Mouse (Mus musculus) ES-CJ7 (cell line): ENCODE measurements around the gene Pcf11.

Experiments
- DNase-seq: peaks from one replicate; pipeline ENCODE4 v3.0.0; 2011; ENCODE audit warnings: low read depth, low spot score

The Pcf11 gene

DNA sequence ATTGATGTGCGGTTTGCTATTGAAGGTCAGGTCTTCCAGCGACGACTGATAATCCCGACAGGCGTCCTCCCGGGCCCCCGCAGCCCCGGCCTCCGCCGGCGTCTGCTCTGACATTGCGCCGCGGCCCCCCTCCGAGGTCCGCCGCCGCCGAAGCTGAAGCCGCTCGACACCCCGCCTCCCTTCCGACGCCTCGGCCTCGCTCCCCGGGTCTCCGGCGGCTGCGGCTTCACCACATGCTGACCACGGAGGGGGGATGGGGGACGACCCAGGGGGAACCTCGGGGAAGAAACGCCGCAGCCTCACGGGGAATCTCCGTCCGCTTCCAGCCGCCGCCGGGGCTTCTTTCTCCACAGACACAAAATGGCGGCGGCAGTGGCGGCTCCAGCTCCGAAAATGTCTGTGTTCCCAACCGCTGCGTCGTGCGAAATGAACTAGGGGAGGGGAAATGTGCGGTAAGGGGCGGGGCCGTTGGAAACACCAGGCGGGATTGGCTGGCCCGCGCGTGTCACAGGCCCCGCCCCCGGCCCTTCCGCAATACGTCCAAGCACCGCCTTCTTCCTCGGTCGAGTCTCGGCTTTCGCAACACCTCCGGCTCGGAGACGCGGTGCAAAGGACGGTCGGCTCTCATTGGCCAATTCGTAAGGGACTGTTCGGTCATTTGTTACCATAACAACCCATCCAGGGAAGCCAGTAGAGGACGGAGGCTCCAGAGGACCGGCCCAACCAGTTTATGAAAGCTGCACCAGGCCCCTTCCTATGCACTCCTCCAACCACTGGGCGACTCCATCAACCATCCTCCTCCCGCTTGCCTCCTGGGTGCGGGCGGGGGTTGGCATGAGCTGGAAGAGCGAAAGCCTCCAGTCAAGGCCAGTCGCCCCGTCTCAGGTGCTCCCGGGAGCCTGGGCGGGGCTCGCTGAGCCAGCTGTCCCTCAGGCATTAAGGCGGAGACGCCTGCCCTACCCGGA is at the start of gene Pcf11:
Pcf11 (minus strand) TSS at position 428 of the 965 bp plus-strand sequence.
- peak; percentile 98 for DNase-seq

DNA sequence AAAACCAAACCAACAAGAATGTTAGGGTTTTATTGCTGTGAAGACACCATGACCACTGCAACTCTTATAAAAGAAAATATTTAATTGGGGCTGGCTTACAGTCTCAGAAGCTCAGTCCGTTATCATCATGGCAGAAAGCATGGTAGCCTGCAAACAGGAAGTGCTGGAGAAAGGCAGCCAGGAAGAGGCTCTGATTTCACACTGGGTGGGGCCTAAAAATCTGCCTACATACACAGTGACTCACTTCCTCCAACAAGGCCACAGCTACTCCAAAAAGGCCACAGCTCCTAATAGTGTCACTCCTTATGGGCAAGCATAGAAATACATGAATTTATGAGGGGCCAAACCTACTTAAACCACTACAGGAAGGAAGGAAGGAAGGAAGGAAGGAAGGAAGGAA is 45.3 kb upstream of the Pcf11 start:
- DNase-seq = no peak

DNA sequence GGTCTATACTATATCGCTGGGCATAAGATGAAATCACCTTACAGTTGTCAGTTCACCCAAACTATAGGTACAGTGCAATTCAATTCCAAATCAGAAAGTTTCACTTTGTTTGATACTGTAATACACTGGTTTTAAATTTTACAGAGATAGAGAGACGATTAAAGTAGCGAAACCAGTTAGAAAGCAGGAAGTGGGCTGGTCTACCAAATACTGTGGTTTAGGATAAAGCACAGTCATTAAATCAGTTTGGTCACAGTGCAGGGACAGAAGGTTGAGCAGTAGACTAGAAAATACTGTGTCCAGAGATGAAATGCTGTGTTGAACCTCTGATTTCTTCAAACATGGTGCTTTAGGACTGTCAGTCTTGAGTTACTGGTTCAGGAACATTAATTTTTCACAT is 41.9 kb upstream of the Pcf11 start:
- no peak for DNase-seq

DNA sequence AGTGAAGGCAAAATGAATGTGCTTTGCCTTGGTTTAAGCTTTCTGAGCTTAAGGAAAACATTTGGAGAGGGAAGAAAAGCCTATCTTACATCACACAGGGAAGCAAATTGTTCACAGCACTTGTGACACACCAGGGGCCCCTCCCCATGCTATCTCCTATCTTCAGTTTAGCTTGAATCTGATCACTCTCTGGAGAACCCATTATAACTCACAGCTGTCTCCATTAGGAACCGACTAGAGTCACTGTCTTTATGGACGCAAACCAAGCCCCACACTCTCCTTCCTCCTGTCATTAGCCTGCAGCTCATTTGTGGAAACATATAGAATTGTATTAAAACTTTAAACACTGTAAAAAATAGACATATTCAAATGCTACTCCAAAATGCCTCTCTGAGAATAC is 39.8 kb upstream of the Pcf11 start:
- DNase-seq = no peak

DNA sequence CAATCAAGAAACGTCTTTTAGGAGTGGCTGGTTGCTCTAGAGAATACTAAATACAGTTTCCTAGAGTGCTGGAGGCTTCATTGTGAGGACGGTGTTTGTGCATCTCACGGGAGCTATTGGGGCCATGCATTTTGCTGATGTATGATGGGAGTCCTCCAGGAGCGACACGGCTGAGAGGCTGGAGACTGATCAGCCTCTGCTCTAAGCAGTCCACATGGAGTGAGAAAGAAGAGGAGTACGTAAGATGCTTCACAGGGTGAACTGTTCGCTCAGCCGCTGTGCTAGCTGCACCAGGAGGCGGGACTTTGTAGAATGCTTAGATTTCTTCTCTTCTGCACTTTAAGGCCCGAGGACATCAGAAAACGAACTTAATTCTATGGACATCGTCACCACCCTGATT is 37.0 kb upstream of the Pcf11 start:
- DNase-seq = no peak

DNA sequence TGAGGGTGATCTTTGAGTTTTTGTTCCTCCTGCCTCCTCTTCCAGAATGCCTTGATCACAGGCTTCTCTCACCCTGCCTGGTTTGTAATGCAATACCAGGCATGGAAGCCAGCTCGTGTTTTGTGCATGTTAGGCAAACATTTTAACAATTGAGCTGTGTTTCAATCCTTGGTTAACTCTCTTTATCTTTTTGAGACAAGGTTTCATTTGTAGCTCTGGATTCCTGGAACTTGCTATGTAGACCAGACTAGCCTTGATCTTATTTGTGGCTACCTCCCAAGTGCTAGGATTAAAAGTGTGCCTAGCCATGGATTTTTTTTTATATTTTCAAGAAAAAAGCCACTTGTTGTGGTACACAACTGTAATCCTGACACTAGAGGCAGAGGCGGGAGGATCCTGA is 35.8 kb upstream of the Pcf11 start:
- no peak for DNase-seq

DNA sequence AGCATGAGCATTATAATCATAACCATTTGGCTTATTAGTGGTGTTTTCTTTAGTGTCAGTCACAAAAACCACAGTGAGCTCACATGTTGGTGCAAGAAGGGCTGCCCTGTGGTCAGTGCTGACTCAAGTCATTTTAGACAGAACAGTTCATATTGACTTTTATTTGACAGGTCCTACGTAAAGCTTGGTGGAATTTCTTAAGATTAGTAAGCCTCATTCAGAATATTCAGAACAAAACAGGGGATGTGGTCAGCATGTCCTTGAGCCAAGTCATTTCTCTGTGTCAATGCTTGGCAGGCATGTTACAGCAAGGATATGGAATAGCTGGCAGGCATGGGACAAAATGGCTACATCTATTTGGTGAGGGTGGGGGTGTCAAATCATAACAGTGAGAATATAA is 33.9 kb upstream of the Pcf11 start:
- no peak for DNase-seq

DNA sequence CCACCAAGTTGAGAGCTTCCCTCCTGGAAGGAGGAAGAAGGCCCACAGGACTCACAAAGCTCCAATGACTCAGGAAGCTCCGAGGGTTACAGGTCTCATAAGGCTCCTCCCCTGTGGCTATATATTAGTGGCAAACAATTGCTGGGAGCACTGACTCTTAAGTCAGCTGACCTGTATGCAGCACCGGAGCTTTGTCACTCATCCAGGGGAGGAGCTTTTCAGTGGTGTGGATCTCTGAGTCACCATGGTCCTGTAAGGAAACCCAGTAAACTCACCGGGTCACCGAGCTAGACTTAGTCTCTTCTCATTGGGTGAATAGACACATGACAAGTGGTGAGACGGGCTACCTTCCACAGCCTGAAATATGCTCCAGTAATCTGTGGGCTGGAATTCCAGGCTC is 29.0 kb upstream of the Pcf11 start:
- no peak for DNase-seq

DNA sequence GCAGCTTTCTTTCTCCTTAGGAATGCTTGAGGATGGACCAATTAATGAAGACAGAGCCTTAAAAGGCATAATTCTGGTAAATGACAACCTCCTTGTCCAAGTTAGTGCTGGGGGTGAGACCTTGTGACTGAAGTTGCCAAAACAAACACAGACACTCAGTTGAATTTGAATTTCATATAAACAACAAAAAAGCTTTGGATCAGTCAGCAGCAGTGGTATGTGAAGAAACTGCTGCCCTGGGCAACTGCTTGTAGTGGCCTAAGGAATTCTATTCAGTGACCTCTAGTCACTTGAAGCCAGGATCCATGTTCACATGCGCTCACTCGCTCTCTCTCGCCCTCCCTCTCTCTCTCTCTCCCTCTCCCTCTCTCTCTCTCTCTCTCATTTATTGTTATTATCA is 26.7 kb upstream of the Pcf11 start:
- DNase-seq = no peak

DNA sequence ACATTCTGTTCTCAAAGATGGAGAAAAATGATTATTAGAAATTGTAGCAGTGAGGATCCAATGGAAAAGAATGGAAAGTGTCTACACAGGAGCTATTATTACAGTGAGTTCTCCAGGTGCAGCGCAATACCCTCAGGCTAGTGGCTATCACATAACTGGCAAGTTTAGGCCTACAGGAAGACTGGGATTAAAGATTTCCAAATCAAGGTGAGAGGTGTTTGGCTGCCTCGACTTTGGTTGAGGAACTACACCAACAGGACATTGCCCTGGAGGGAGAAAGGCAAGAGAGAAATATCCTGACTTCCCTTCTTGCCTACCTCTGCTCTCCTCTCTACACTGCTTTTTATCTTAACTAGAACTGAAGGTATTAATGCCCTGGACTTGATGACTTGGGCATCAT is 19.4 kb upstream of the Pcf11 start:
- DNase-seq = no peak

DNA sequence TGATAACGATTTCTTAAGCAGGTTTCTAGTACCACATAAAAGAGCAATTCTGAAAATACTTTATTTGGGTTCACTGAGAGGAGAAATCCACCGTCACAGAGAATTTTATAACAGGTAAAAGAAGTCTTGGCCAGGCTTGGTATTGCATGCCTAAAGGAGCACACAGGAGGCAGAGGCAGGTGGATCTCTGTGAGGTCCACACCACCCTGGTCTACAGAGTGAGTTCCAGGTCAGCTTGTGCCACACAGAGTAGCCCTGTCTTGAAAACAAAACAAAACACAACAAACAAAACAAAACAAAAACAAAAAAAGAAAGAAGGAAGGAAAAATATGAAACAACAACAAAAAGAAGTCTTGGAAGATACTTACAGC is 18.6 kb upstream of the Pcf11 start:
- DNase-seq = no peak

DNA sequence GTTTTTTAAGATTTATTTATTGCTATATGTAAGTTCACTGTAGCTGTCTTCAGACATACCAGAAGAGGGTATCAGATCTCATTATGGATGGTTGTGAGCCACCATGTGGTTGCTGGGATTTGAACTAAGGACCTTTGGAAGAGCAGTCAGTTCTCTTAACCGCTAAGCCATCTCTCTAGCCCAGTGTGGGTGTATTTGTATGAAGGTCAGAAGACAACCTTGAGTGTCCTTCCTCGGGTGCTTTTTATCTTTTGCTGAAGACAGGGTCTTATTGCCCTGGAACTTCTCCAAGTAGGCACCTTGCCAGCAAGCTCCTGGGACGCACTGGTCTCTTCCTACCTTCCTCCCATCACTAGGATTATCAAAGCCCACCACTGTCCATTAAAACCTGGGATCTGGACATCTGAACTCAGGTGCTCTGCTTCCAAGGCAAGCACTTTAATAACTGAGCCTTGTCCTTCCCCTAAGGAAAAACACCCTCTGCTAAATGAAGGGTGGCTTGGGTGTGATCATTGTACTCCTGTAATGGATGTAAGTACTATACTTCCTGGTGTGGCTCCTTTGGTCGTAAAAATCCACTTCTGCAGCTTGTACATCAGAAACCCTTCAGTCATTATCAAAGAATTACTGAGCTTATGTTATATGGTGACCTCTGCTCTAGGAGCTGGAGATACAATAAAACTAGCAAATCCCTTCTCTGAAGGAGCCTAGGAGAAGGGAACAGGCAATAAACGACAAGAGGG is 18.0 kb upstream of the Pcf11 start:
- DNase-seq = no peak

DNA sequence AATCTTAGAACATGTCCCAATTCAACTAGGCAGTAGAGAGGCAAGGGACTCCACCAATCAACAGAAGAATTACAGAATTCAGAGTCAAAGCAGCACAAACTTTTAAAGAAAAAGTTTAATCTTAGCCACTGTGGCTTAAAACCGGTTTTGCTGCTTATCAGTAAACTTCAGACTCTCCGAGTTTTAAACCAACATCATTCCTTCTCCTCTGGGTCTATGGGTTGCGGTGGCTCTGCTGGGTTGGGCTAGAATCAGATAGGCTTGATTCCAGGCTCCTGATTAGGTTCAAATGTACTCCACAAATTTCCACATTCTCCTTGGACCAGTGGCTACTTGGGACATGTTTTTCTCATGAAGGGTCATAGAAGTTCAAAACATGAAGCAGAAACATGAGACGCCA is 7.6 kb upstream of the Pcf11 start:
- no peak for DNase-seq

DNA sequence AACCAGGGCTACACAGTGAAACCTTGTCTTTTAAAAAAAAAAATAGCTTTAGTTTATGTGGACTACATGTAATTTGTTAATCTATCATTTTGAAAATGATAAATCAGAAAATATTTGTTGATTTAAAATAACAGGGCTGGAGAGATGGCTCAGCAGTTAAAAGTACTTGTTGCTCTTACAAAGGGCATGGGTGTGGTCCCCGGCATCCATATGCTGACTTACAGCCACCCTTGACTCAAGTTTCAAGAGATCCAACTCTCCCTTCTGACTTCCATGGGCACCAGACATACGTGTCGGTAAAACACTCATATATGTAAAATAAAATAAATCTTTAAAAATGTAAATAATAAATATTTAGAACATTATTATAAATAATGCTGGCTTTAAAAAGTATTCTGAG is 5.4 kb upstream of the Pcf11 start:
- DNase-seq = peak; percentile 75

DNA sequence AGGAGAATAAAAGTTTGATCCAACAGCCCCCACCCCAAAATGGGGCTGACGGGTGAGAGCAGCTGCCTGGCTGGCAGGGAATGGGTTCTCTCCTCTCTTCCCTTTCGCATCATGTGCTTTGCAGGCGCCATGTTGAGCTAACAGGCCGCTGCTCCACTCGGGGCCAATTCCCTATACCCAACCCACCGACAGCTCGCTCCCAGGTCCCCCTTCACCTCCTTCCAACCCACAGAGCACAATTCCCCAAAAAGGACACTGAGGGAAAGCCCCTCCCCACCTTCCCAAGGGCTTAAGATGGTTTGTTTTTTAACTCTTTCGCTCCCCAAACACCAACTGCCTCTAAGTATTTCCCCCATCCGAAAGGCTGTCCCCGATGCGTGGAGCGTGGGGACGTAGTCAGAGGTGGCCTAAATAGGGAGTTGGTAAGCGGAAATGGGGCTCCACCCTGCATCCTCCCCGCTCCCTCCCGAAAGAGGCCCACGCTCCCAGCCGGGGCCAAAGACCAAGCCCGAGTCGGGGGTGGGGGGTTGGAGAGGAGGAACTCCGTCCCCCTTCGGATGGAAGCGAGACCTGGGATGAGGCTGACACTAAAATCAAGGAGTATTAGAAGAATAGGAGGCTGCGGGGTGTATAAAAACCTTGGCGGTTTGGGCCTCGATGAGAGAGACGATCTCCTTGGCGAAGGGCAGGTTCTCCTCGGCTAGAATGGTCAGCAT is 785 bp downstream of the Pcf11 start:
- DNase-seq = peak; percentile 66

DNA sequence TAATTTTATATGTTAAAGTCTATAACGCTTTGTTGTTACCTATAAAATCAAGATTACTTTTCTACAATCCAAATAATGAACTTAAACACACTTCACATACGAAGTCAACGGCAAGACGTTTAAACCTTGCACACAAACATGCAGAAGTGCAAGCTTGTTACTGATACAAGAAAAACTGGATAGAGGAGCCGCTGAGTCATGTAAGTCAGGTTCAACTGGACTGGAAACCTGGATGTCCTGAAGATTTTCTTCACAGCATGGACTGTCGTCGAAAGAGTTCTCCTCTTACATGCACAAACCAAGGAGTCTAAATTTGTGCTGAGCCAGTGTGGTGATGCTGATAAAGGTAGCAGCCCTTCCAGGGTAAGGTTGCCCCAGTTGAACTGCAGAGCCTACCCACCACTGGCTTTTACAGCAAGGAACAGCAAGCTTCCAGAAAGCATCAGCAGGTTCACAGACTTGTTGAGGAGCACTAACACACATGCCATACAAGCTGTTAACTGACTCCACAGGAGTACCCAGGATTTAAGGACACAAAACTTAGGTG is 3.4 kb downstream of the Pcf11 start:
- no peak for DNase-seq

DNA sequence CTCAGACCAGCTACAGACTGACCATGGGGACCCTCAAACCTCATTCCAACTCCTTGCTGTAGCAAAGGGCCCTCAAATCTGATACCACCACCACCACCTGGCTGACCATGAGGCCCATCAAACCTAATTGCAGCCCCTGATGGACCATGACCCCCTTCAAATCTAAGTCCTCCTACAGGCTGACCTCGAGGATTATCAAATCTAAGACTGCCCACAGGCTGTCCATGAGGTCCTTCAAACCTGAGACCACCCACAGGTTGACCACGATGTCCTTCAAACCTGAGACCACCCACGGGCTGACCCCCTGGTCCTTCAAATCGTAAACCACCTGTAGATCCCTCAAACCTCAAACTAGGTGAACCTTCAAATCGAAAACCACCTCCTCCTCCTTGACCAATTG is 11.7 kb downstream of the Pcf11 start:
- no peak for DNase-seq

DNA sequence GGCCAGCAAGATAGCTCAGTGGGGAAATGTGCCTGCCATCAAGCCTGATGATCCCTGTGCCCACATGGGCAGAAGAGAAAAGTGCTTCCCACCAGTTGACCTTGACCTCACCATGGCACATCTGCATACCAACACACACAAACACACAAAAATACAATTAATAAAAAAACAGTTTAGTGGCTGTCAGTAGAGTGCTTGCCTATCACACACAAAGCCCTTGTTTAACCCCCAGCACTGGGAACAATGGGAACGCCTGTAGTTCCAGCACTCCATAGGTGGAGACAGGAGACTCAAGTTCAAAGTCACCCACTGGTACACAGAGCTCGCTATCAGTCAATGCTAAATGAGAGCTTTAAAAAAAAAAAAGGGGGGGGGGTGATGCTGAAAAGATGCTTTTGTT is 13.3 kb downstream of the Pcf11 start:
- peak; percentile 32 for DNase-seq

DNA sequence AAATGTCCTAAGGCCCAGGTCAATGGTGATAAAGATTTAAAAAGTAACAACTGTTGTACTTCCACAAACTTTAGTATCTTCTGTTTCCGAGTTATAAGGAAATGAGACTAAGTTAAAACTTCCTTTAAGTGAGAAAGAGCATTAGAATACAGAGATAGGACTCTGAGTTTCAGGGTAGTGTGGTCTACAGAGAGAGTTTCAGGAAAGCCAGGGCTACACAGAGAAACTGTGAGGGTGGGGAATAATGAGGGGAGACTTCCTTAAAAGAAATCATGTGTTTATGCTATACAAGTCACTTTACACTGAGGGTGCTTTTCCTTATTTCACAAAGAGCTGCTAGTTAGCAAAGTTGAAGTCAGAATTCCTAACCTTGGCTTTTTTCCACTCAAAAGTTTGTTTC is 16.4 kb downstream of the Pcf11 start:
- no peak for DNase-seq

DNA sequence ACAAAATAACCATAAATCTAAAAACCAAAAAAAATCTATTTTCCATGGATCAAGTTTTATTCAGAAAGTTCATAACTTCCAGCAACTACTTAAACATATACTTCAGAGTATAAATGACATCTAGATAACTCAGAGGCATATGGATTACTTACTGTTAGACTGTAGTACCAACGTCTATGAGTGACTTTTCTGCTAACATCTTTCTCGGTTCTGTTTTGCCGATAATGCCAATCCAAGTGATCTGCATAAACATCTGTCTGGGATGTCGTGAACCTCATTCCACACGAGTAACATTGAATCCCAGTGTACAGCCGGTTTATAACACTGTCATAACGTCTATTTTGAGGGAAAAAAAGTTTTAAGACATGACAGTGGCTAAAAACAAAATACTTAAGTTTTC is 21.9 kb downstream of the Pcf11 start:
- DNase-seq = no peak

DNA sequence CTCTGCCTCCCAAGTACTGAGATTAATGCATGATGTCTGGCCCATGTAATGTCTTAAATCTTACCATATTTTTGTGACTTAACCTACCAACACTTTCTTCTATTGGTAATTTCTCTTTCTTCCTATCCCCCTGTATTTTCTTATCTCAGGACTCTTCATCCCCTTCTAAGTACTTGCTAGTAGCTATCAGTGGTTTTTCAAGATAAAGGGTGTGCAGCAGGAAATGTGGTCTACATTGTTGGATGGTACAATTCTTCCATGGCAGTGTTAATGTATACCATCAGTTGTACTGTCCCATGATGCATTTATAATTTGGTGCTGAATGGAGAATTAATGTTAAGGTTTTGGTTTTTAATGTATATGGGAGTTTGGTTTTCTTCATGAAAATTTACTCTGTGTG is 27.4 kb downstream of the Pcf11 start:
- DNase-seq = no peak

DNA sequence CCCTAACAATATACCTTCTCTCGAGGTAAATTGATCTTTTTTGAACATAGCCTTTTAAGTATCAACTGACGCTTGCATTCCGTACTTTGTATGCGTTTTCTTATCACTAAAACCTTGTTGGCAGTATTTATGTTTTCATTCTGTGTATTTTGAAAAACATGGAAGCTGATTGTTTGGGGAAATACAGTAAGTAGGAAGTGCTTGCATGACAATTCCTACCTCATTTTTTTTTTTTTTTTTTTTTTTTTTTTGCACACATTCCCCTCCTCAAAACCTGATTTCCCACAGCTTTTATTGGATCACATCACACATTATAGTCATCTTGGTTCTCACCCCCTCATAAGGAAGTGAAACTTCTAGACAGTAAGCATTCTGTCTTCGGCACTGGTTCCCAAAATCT is 31.7 kb downstream of the Pcf11 start:
- DNase-seq = no peak
